Mouse (Mus musculus) intestine, embryonic 15.5 days (tissue): ENCODE measurements around the gene Aasdh. TPM values are rescaled to one million over a fixed set of nuclear protein-coding genes. Genes with fewer than 3 reads are reported as not detected.

ENCODE experiments used
- ATAC-seq: fragments of 200-750 bp; cut with Nextera tagmentation; 2 replicates; pipeline ENCODE4 v1.8.0; 2017; ENCODE audit warnings: moderate TSS enrichment, moderate library complexity
- H3K27ac ChIP-seq: fragments of 300-500 bp; sonication (generic); 2 replicates; pipeline ENCODE4 v1.5.1; 2015; ENCODE audit warnings: mild to moderate bottlenecking, inconsistent platforms
- H3K27me3 ChIP-seq: fragments of 300-500 bp; sonication (generic); replicated peaks from 2 replicates; pipeline ENCODE4 v1.6.1; 2015; ENCODE audit warnings: inconsistent platforms
- H3K36me3 ChIP-seq: fragments of 300-500 bp; sonication (generic); 2 replicates; pipeline ENCODE4 v1.6.1; 2015; ENCODE audit warnings: inconsistent platforms
- H3K4me1 ChIP-seq: fragments of 300-500 bp; sonication (generic); replicated peaks from 2 replicates; pipeline ENCODE4 v1.6.1; 2015; ENCODE audit warnings: inconsistent platforms
- H3K4me2 ChIP-seq: fragments of 300-500 bp; sonication (generic); replicated peaks from 2 replicates; pipeline ENCODE4 v1.6.1; 2015; ENCODE audit warnings: mild to moderate bottlenecking, inconsistent platforms
- H3K4me3 ChIP-seq: fragments of 300-500 bp; sonication (generic); replicated peaks from 2 replicates; pipeline ENCODE4 v1.5.1; 2015; ENCODE audit warnings: inconsistent platforms
- H3K9ac ChIP-seq: fragments of 300-500 bp; sonication (generic); 2 replicates; pipeline ENCODE4 v1.6.1; 2015; ENCODE audit warnings: inconsistent platforms
- H3K9me3 ChIP-seq: fragments of 300-500 bp; sonication (generic); 2 replicates; pipeline ENCODE4 v1.6.1; 2016; ENCODE audit warnings: inconsistent platforms
- WGBS: fragments of 180-500 bp; shearing (Covaris S2); methylation state at CpG from one replicate; pipeline ENCODE4 v1.1.7; 2015; 5-methylcytosine and 5-hydroxymethylcytosine counted together
- polyA plus RNA-seq: library from polyadenylated mRNA; unstranded; fragments of >200 nt; fragmentation: Nextera tagmentation; extraction: Ambion mirVana; gene quantifications from 2 replicates; pipeline ENCODE4 v1.2.1, GENCODE M21; 2015

Gene Aasdh
- polyA plus RNA-seq, 1 experiment from 2014 or later = 14.2 TPM

GRCm38 (mm10) chr5:76902131-76902530, 3.2 kb downstream of the Aasdh start:
- ATAC-seq = no peak
- Histone ChIP-seq H3K9ac (no peak overlapping the region), H3K9me3 (no peaks in the 10 kb centered on the region), H3K4me2 (no peak overlapping the region), H3K27me3 (no peaks in the 10 kb centered on the region), H3K4me3 (no peak overlapping the region), H3K36me3 (no peaks in the 10 kb centered on the region), H3K4me1 (peaks cover 4% of the 10 kb centered on the region; the same call in 1 of the 2 replicates), H3K27ac (no peak overlapping the region)
- WGBS = 75% methylated on average over 4 of the region's 4 CpGs

- no peak overlapping the region for H3K27ac ChIP-seq
- H3K27me3 ChIP-seq = no peaks in the 10 kb centered on the region
- no peaks in the 10 kb centered on the region for H3K9me3 ChIP-seq
- H3K9ac ChIP-seq = no peak overlapping the region
- H3K36me3 ChIP-seq = peaks cover 13% of the 10 kb centered on the region; the same call in 1 of the 2 replicates
- no peak overlapping the region for H3K4me3 ChIP-seq
- 92% methylated on average over 2 of the region's 2 CpGs for WGBS
- no peaks in the 10 kb centered on the region for H3K4me1 ChIP-seq
- H3K4me2 ChIP-seq = no peak overlapping the region
- no peak for ATAC-seq
Observed at GRCm38 (mm10) chr5:76893084-76893483, 12.2 kb downstream of the Aasdh start.

GRCm38 (mm10) chr5:76892608-76893007, 12.7 kb downstream of the Aasdh start:
- peaks cover 13% of the 10 kb centered on the region; the same call in 1 of the 2 replicates for H3K36me3 ChIP-seq
- H3K4me3 ChIP-seq = no peak overlapping the region
- no peaks in the 10 kb centered on the region for H3K4me1 ChIP-seq
- no peaks in the 10 kb centered on the region for H3K27me3 ChIP-seq
- H3K27ac ChIP-seq = no peak overlapping the region
- H3K4me2 ChIP-seq = no peak overlapping the region
- H3K9ac ChIP-seq = no peak overlapping the region
- 51% methylated on average over 2 of the region's 2 CpGs for WGBS
- no peak for ATAC-seq
- H3K9me3 ChIP-seq = no peaks in the 10 kb centered on the region

- no peaks in the 10 kb centered on the region for H3K9me3 ChIP-seq
- WGBS = 92% methylated on average over 2 of the region's 2 CpGs
- no peaks in the 10 kb centered on the region for H3K4me1 ChIP-seq
- ATAC-seq = no peak
- no peak overlapping the region for H3K9ac ChIP-seq
- peaks cover 10% of the 10 kb centered on the region; the same call in 1 of the 2 replicates for H3K36me3 ChIP-seq
- no peaks in the 10 kb centered on the region for H3K27me3 ChIP-seq
- H3K4me2 ChIP-seq = no peak overlapping the region
- no peak overlapping the region for H3K4me3 ChIP-seq
- H3K27ac ChIP-seq = no peak overlapping the region
Observed at GRCm38 (mm10) chr5:76887011-76887410, 18.3 kb downstream of the Aasdh start.

- H3K4me3 ChIP-seq = no peak overlapping the region
Observed at GRCm38 (mm10) chr5:76884107-76884506, 21.2 kb downstream of the Aasdh start.

GRCm38 (mm10) chr5:76876106-76876758, 29.1 kb downstream of the Aasdh start:
- H3K4me1 ChIP-seq = no peaks in the 10 kb centered on the region
- H3K27ac ChIP-seq = no peak overlapping the region
- ATAC-seq = no peak
- no peak overlapping the region for H3K4me3 ChIP-seq
- no peak overlapping the region for H3K4me2 ChIP-seq
- H3K27me3 ChIP-seq = no peaks in the 10 kb centered on the region
- H3K36me3 ChIP-seq = peaks cover 8% of the 10 kb centered on the region
- 90% methylated on average over 25 of the region's 25 CpGs for WGBS
- H3K9me3 ChIP-seq = no peaks in the 10 kb centered on the region
- H3K9ac ChIP-seq = no peak overlapping the region

More at GRCm38 (mm10) chr5:76884107-76884506, 21.2 kb downstream of the Aasdh start:
- no peaks in the 10 kb centered on the region for H3K4me1 ChIP-seq
- H3K9me3 ChIP-seq = no peaks in the 10 kb centered on the region
- no peak for ATAC-seq
- WGBS = 88% methylated on average over 1 of the region's 1 CpGs
- no peaks in the 10 kb centered on the region for H3K27me3 ChIP-seq
- peaks cover 9% of the 10 kb centered on the region; the same call in 1 of the 2 replicates for H3K36me3 ChIP-seq
- no peak overlapping the region for H3K9ac ChIP-seq
- H3K27ac ChIP-seq = no peak overlapping the region
- no peak overlapping the region for H3K4me2 ChIP-seq

- Histone ChIP-seq H3K4me3 (peak overlapping the region; percentile 17), H3K27me3 (no peaks in the 10 kb centered on the region), H3K27ac (no peak overlapping the region), H3K9ac (no peak overlapping the region), H3K9me3 (no peaks in the 10 kb centered on the region), H3K4me2 (peak overlapping the region; percentile 48), H3K4me1 (no peaks in the 10 kb centered on the region), H3K36me3 (peaks cover 3% of the 10 kb centered on the region; the same call in 1 of the 2 replicates)
- no peak for ATAC-seq
- WGBS = 70% methylated on average over 6 of the region's 6 CpGs
Observed at GRCm38 (mm10) chr5:76869553-76869952, 35.8 kb downstream of the Aasdh start.

GRCm38 (mm10) chr5:76868693-76869286, 36.5 kb downstream of the Aasdh start:
- Histone ChIP-seq H3K27ac (no peak overlapping the region), H3K9me3 (no peaks in the 10 kb centered on the region), H3K27me3 (no peaks in the 10 kb centered on the region), H3K4me3 (peak overlapping the region; percentile 17), H3K9ac (peak overlapping the region; percentile 39; the same call in 1 of the 2 replicates), H3K36me3 (peaks cover 3% of the 10 kb centered on the region; the same call in 1 of the 2 replicates), H3K4me1 (no peaks in the 10 kb centered on the region), H3K4me2 (peak overlapping the region; percentile 48)
- WGBS = 36% methylated on average over 16 of the region's 16 CpGs
- ATAC-seq = peak; percentile 80

GRCm38 (mm10) chr5:76866819-76867218, 38.5 kb downstream of the Aasdh start:
- Histone ChIP-seq H3K27ac (no peak overlapping the region), H3K9ac (no peak overlapping the region), H3K9me3 (no peaks in the 10 kb centered on the region), H3K36me3 (peaks cover 3% of the 10 kb centered on the region; the same call in 1 of the 2 replicates), H3K4me3 (no peak overlapping the region), H3K27me3 (no peaks in the 10 kb centered on the region), H3K4me2 (no peak overlapping the region), H3K4me1 (no peaks in the 10 kb centered on the region)
- WGBS = 57% methylated on average over 8 of the region's 8 CpGs
- ATAC-seq = peak; percentile 45; the same call in 1 of the 2 replicates

GRCm38 (mm10) chr5:76858444-76858843, 46.9 kb downstream of the Aasdh start:
- ATAC-seq = 0 out of 2 replicates have a peak, but pooled peaks have one; percentile 13
- no peaks in the 10 kb centered on the region for H3K9me3 ChIP-seq
- H3K4me3 ChIP-seq = peak overlapping the region; percentile 38; the same call in 1 of the 2 replicates
- peak overlapping the region; percentile 78 for H3K4me2 ChIP-seq
- no peak overlapping the region for H3K9ac ChIP-seq
- no peaks in the 10 kb centered on the region for H3K27me3 ChIP-seq
- H3K36me3 ChIP-seq = no peaks in the 10 kb centered on the region
- WGBS = 82% methylated on average over 13 of the region's 13 CpGs
- peaks cover 6% of the 10 kb centered on the region; the same call in 1 of the 2 replicates for H3K4me1 ChIP-seq
- H3K27ac ChIP-seq = no peak overlapping the region

- no peaks in the 10 kb centered on the region for H3K36me3 ChIP-seq
- peak overlapping the region; percentile 38 for H3K4me3 ChIP-seq
- 43% methylated on average over 62 of the region's 62 CpGs for WGBS
- H3K27me3 ChIP-seq = no peaks in the 10 kb centered on the region
- H3K9me3 ChIP-seq = no peaks in the 10 kb centered on the region
- no peak for ATAC-seq
- H3K4me2 ChIP-seq = peak overlapping the region; percentile 78
- H3K27ac ChIP-seq = no peak overlapping the region
- H3K4me1 ChIP-seq = peaks cover 6% of the 10 kb centered on the region; the same call in 1 of the 2 replicates
- peak overlapping the region; percentile 41 for H3K9ac ChIP-seq
Observed at GRCm38 (mm10) chr5:76857103-76858015, 48.0 kb downstream of the Aasdh start.
